Mouse (Mus musculus): Measurements from ENCODE around the gene Il27ra.

DNA sequence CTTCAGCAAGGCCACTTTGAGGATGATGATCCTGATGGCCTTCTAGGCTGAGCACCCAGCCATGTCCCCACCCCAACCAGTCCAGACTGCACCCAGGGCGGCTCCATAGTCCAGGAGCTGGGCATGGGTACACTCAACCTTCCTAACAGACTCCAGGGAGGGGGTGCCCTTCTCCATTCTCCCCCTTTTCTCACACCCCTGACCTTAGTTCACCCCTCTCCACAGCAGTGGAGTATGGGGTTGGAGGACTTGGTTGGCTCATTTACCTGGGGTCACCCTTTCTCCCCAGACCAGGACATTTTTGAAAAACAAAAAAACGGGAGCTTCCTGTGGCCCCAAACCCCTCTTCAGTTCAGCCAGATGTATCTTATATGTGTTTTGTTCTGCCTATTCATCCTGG lies 42.6 kb downstream of the Il27ra start:
- TF ChIP-seq CTCF (IDR thresholded peaks at IDR 0.05; ENCODE audit: control insufficient read depth, insufficient read depth, insufficient read length) (no peak), USF1 (IDR thresholded peaks at IDR 0.05; ENCODE audit: low read depth) (no peak), MAX (IDR thresholded peaks at IDR 0.05) (no peak)

Data from C2C12 (cell line).